Mouse (Mus musculus) testis, adult 2 months (tissue): ENCODE measurements around the gene Mapk11. TPM values are rescaled to one million over a fixed set of nuclear protein-coding genes. Genes with fewer than 3 reads are reported as not detected.

Experiments
- H3K27ac ChIP-seq: fragments of 200-500 bp; 2 replicates; pipeline ENCODE4 v1.5.1; 2012; ENCODE audit warnings: low read depth, low read length; ENCODE audit not compliant: control insufficient read depth, insufficient read depth
- H3K27me3 ChIP-seq: fragments of 200-500 bp; 2 replicates; pipeline ENCODE4 v1.6.1; 2012; ENCODE audit warnings: mild to moderate bottlenecking, low read length, moderate library complexity; ENCODE audit not compliant: control insufficient read depth, insufficient read depth
- H3K36me3 ChIP-seq: fragments of 200-500 bp; 2 replicates; pipeline ENCODE4 v1.6.1; 2012; ENCODE audit warnings: mild to moderate bottlenecking, low read length; ENCODE audit not compliant: control insufficient read depth, insufficient read depth
- H3K4me1 ChIP-seq: fragments of 200-500 bp; 2 replicates; pipeline ENCODE4 v1.6.1; 2012; ENCODE audit warnings: low read length; ENCODE audit not compliant: control insufficient read depth, insufficient read depth
- H3K4me3 ChIP-seq: fragments of 200-500 bp; 2 replicates; pipeline ENCODE4 v1.5.1; 2012; ENCODE audit warnings: low read depth, mild to moderate bottlenecking, low read length, moderate library complexity, mixed read lengths; ENCODE audit not compliant: control insufficient read depth
- CTCF ChIP-seq: fragments of 200-500 bp; IDR thresholded peaks from 2 replicates; pipeline ENCODE4 v1.5.1; 2012; ENCODE audit warnings: low read depth, mild to moderate bottlenecking, inconsistent platforms, low read length, moderate library complexity; ENCODE audit not compliant: control insufficient read depth, insufficient read depth, insufficient replicate concordance
- POLR2A ChIP-seq: fragments of 200-500 bp; IDR thresholded peaks from 2 replicates; pipeline ENCODE4 v1.6.1; 2012; ENCODE audit warnings: low read depth, mild to moderate bottlenecking, inconsistent platforms, low read length, moderate library complexity; ENCODE audit not compliant: control insufficient read depth
- polyA plus RNA-seq: library from polyadenylated mRNA; depleted of rRNA; stranded (reverse); fragments of >200 nt; gene quantifications from 2 replicates; pipeline ENCODE4 v1.2.3, GENCODE M21; 2012

The Mapk11 gene
- polyA plus RNA-seq, 1 experiment = 2.6 TPM

GRCm38 (mm10) chr15:89128382-89129350 is 20.8 kb downstream of the Mapk11 start, which contains the start of gene Hdac10:
TSS of gene Hdac10 (minus strand) at chr15:89128700.
- TF ChIP-seq POLR2A (no peak), CTCF (peak; percentile 94)
- Histone ChIP-seq H3K4me3 (peak within 1 kb of the TSS; percentile 85), H3K27ac (peak within 1 kb of the TSS; percentile 39; the same call in 1 of the 2 replicates), H3K36me3 (no peaks in the 10 kb centered on the region), H3K4me1 (peaks cover 8% of the 10 kb centered on the region), H3K27me3 (no peaks in the 10 kb centered on the region)

- Histone ChIP-seq H3K4me3 (no peak overlapping the region), H3K36me3 (no peaks in the 10 kb centered on the region), H3K4me1 (peaks cover 11% of the 10 kb centered on the region), H3K27ac (no peak overlapping the region), H3K27me3 (no peaks in the 10 kb centered on the region)
- TF ChIP-seq POLR2A (no peak), CTCF (no peak)
These were observed 22.0 kb downstream of the Mapk11 start for GRCm38 (mm10) chr15:89127364-89127940.

GRCm38 (mm10) chr15:89126622-89127021 is 22.8 kb downstream of the Mapk11 start:
- Histone ChIP-seq H3K27ac (no peak overlapping the region), H3K36me3 (no peaks in the 10 kb centered on the region)
- TF ChIP-seq POLR2A (no peak), CTCF (no peak)

GRCm38 (mm10) chr15:89125351-89125750 is 24.1 kb downstream of the Mapk11 start:
- H3K4me3 ChIP-seq = no peak overlapping the region
- no peaks in the 10 kb centered on the region for H3K36me3 ChIP-seq
- no peaks in the 10 kb centered on the region for H3K27me3 ChIP-seq
- H3K4me1 ChIP-seq = peaks cover 17% of the 10 kb centered on the region
- TF ChIP-seq POLR2A = no peak
- no peak for TF ChIP-seq CTCF
- no peak overlapping the region for H3K27ac ChIP-seq

More at GRCm38 (mm10) chr15:89126622-89127021, 22.8 kb downstream of the Mapk11 start:
- H3K4me1 ChIP-seq = peaks cover 17% of the 10 kb centered on the region
- H3K4me3 ChIP-seq = no peak overlapping the region
- H3K27me3 ChIP-seq = no peaks in the 10 kb centered on the region

- H3K27me3 ChIP-seq = no peaks in the 10 kb centered on the region
- H3K4me1 ChIP-seq = peaks cover 17% of the 10 kb centered on the region
- no peak for TF ChIP-seq CTCF
- H3K27ac ChIP-seq = no peak overlapping the region
- H3K36me3 ChIP-seq = no peaks in the 10 kb centered on the region
- no peak overlapping the region for H3K4me3 ChIP-seq
These were observed 25.1 kb downstream of the Mapk11 start for GRCm38 (mm10) chr15:89124312-89124711.

- H3K27me3 ChIP-seq = no peaks in the 10 kb centered on the region
- peak overlapping the region; percentile 85 for H3K4me3 ChIP-seq
- no peaks in the 10 kb centered on the region; the same call in 1 of the 2 replicates for H3K36me3 ChIP-seq
- TF ChIP-seq POLR2A = no peak
- no peak for TF ChIP-seq CTCF
- H3K27ac ChIP-seq = no peak overlapping the region
- peaks cover 12% of the 10 kb centered on the region for H3K4me1 ChIP-seq
These were observed 25.8 kb downstream of the Mapk11 start for GRCm38 (mm10) chr15:89123595-89123994.
